Mouse (Mus musculus): ENCODE data around the gene Cyp4v3.

Cyp4v3 gene

GRCm38 (mm10) chr8:45320930-45321329, 12.1 kb downstream of the Cyp4v3 start:
- no peak for DNase-seq (ENCODE audit: low spot score)

- DNase-seq (ENCODE audit: low spot score): no peak
Measured at GRCm38 (mm10) chr8:45310967-45311366, 22.0 kb downstream of the Cyp4v3 start.

GRCm38 (mm10) chr8:45308366-45308765, 24.6 kb downstream of the Cyp4v3 start, which contains the start of gene Gm45753:
Gene Gm45753 (minus strand): TSS chr8:45308466.
- no peak for DNase-seq (ENCODE audit: low spot score)

GRCm38 (mm10) chr8:45305479-45305878, 27.5 kb downstream of the Cyp4v3 start:
- peak; percentile 75 for DNase-seq (ENCODE audit: low spot score)

DNA sequence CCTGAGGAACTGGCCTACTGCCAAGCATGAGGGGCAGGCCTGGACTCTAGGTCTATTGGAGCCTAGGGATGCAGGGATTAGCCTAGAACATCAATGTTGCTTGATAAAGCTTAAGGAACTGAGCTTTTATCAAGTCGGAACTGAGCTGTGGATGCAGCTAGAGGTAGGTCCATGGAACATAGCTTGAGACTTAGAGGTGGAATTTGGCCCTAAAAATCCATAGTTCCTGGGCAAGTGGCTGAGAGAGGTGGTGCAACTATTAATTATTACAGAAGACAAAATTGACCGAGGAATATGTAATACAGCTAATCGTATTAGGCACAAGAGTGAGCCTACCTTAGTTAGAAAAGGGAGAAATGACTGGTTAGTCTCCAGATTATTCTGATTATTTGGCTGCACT, 28.7 kb downstream of the Cyp4v3 start:
- DNase-seq (ENCODE audit: low spot score): no peak

DNA sequence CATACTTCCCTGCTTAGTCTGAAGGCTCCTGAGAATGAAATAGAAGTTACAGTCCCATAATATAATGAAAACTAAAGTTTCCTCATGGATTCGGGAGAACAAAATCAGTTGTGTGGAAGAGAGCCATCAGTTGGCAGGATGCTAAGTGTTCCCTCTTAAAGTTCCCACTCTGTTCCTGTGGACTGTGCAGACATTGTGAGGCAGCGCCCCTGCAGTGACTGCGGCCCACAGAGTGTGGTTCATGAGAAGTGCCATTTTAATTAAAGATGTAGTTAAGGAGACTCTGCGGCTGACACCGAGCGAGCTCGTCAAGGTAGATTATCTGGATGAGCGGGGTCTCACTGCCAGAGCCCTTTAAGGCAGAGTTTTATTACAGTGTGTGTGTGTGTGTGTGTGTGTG, 30.6 kb downstream of the Cyp4v3 start:
- no peak for DNase-seq (ENCODE audit: low spot score)

DNA sequence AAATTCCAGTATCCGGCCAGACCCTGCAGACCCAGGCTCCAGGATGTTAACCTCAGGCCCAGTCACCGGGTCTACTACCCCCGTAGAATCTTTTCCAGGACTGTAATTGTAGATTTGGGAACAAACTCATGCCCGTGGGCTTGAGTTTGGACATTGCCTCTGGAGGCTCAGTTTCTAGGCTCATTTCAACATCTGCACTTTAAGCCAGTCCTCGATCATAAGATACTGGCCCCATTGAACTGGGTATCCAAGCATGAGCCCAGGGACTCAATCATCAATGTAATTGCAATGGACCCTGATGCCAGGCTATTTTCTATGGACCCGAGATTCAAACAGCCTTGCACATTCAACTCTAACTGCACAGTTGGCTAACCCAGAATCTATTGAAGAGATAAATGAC, 37.7 kb downstream of the Cyp4v3 start:
- DNase-seq (ENCODE audit: low spot score): no peak

GRCm38 (mm10) chr8:45294687-45295086, 38.3 kb downstream of the Cyp4v3 start, which contains the start of gene Klkb1:
Gene Klkb1 (minus strand): TSS chr8:45294859.
- DNase-seq (ENCODE audit: low spot score): no peak

GRCm38 (mm10) chr8:45291790-45292189, 41.2 kb downstream of the Cyp4v3 start:
- DNase-seq (ENCODE audit: low spot score): no peak

GRCm38 (mm10) chr8:45281630-45282029, 51.4 kb downstream of the Cyp4v3 start:
- DNase-seq (ENCODE audit: low spot score): no peak

- no peak for DNase-seq (ENCODE audit: low spot score)
Measured at GRCm38 (mm10) chr8:45277453-45277852, 55.6 kb downstream of the Cyp4v3 start.

GRCm38 (mm10) chr8:45274317-45274716, 58.7 kb downstream of the Cyp4v3 start:
- no peak for DNase-seq (ENCODE audit: low spot score)

- peak; percentile 41 for DNase-seq (ENCODE audit: low spot score)
Measured at GRCm38 (mm10) chr8:45269056-45269455, 64.0 kb downstream of the Cyp4v3 start.

- DNase-seq (ENCODE audit: low spot score): no peak
Measured at GRCm38 (mm10) chr8:45268485-45268884, 64.5 kb downstream of the Cyp4v3 start.

- peak; percentile 36 for DNase-seq (ENCODE audit: low spot score)
Measured at GRCm38 (mm10) chr8:45267611-45268391, 65.2 kb downstream of the Cyp4v3 start.

GRCm38 (mm10) chr8:45266993-45267392, 66.0 kb downstream of the Cyp4v3 start:
- peak; percentile 7 for DNase-seq (ENCODE audit: low spot score)

DNA sequence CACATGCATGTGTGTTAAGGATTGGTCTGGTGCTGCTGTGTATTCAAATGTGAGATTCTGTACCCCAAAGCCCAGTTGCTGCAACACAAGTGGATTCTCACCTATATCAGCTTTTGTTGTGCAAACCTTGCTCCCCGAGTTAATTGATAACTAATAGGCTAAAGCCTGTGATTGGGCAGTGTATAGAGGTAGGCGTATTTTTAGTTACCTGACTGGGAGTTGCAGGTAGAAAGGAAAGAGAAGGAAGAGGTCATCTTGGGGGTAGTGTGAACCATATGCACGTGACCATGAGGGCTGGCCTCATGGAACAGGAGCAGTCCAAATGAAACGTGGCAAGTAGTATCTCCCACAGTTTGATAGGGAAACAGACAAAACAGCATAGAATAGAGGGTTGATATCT, 68.1 kb downstream of the Cyp4v3 start:
- no peak for DNase-seq (ENCODE audit: low spot score)

GRCm38 (mm10) chr8:45262851-45263250, 70.2 kb downstream of the Cyp4v3 start:
- no peak for DNase-seq (ENCODE audit: low spot score)

DNA sequence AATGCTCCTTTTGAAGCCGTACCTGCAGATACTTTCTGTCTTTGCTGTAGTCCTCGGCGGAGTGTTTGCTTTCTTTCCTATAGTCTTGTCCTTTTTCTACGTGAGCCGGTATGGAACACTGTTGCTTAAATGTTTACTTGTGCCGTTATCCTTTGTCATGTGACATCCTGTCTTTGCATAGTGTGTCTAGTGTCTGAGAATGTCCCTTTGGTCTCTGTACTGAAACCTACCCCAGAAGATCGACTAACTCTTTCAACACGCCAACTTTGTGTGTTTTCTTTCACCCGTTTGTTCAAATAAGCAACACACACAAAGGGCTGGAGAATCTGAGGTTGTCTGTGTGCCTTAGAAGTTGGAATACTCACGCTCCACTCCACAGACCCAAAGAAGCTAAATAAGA, 71.1 kb downstream of the Cyp4v3 start, which contains the start of gene F11:
TSS of gene F11 (minus strand) at position 112 of the 400 bp plus-strand sequence.
- no peak for DNase-seq (ENCODE audit: low spot score)

DNA sequence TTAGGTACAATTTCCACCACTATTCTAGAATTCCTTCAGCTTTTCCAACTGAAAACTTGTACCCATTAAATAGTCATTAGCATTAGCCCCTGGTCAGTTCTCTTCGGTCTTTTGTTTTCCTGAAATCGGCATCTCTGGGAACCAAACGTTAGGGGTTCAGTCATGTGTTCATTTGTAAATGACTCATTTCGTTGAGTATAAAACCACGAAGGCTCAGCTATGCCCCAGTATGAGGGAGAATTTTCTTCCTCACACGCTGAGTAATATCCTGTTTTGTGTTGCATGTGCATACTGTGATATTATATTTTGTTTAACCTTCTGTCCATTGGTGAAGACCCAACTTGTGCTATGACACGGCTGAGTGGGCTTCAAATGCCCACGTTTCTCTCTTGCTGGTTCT, 74.6 kb downstream of the Cyp4v3 start:
- DNase-seq (ENCODE audit: low spot score): no peak

GRCm38 (mm10) chr8:45255040-45255439, 78.0 kb downstream of the Cyp4v3 start:
- no peak for DNase-seq (ENCODE audit: low spot score)
